Mouse (Mus musculus) bone marrow, adult 2 months (tissue): Measurements from ENCODE around the gene Limch1.

Experiments
- CTCF ChIP-seq: fragments of 200-500 bp; IDR thresholded peaks from 2 replicates; pipeline ENCODE4 v1.5.1; 2011; ENCODE audit warnings: low read length, control low read depth; ENCODE audit not compliant: control insufficient read depth, insufficient read depth
- POLR2A ChIP-seq: fragments of 200-500 bp; IDR thresholded peaks from 2 replicates; pipeline ENCODE4 v1.6.1; 2011; ENCODE audit warnings: low read depth, mild to moderate bottlenecking, control low read depth, low read length, borderline replicate concordance; ENCODE audit not compliant: control insufficient read depth

DNA sequence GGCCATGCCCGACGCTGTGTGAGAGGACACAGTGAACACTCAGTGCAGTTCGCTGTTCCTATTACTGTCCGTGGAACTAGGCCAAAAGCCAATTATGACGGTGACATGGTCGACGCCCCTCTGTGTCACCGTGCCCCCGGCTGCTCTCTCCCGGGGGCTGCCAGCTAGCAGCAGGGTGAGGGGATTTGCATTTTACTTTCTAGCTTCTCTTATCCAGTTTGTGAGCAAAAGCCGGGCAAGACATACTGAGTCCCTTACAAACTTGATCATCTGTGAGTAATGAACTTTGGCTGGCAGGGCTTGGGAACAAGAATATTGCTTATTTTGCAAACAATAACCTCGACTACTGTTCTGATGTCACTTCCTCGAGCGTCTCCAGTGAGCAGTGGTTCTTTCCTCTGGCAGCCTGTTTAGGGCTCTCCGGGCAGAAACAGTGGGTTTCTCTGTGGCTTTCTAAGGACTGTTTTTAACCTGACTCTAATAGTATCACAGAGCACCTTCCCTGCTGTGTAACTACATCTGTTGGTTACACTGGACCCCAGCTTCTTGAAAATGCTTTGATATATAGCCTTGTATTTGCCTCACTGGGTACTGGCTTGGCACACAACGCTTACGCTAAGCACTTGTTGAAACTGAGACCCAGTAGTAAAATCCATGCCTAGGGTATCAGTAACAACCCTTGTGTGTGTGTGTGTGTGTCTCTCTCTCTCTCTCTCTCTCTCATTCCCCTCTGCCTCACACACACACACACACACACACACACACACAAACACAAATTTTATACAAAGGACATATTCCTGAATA lies 115.8 kb downstream of the Limch1 start:
- TF ChIP-seq CTCF (no peak), POLR2A (no peak)
